Mouse (Mus musculus) small intestine, adult 2 months (tissue): ENCODE results near the gene Bcl2. TPM values are rescaled to one million over a fixed set of nuclear protein-coding genes. Genes with fewer than 3 reads are reported as not detected.
A peak's percentile ranks its signal among the peaks of the same experiment; 100 is the strongest.

Experiments
- H3K27ac ChIP-seq: fragments of 200-500 bp; 2 replicates; pipeline ENCODE4 v1.5.1; 2012; ENCODE audit warnings: low read depth, low read length, control low read depth, inconsistent platforms; ENCODE audit not compliant: insufficient read depth
- H3K27me3 ChIP-seq: fragments of 200-500 bp; 2 replicates; pipeline ENCODE4 v1.6.1; 2012; ENCODE audit warnings: mild to moderate bottlenecking, moderate library complexity, low read length, inconsistent platforms; ENCODE audit not compliant: control insufficient read depth, insufficient read depth
- H3K36me3 ChIP-seq: fragments of 200-500 bp; 2 replicates; pipeline ENCODE4 v1.6.1; 2012; ENCODE audit warnings: mild to moderate bottlenecking, low read length, control low read depth, inconsistent platforms; ENCODE audit not compliant: control insufficient read depth, insufficient read depth
- H3K4me1 ChIP-seq: fragments of 200-500 bp; 2 replicates; pipeline ENCODE4 v1.6.1; 2012; ENCODE audit warnings: low read length, inconsistent platforms, mixed read lengths; ENCODE audit not compliant: control insufficient read depth, insufficient read depth, insufficient read length
- H3K4me3 ChIP-seq: fragments of 200-500 bp; 2 replicates; pipeline ENCODE4 v1.5.1; 2012; ENCODE audit warnings: low read depth, mild to moderate bottlenecking, control low read depth, inconsistent platforms, low read length, moderate library complexity
- CTCF ChIP-seq: fragments of 200-500 bp; IDR thresholded peaks from 2 replicates; pipeline ENCODE4 v1.5.1; 2012; ENCODE audit warnings: low read depth, mild to moderate bottlenecking, control low read depth, inconsistent platforms, low read length, moderate library complexity, mixed read lengths; ENCODE audit not compliant: insufficient replicate concordance, insufficient read length; ENCODE audit errors: extremely low read depth
- POLR2A ChIP-seq: fragments of 200-500 bp; IDR thresholded peaks from 2 replicates; pipeline ENCODE4 v1.6.1; 2012; ENCODE audit warnings: low read depth, mild to moderate bottlenecking, control low read depth, inconsistent platforms, low read length, moderate library complexity
- WGBS: fragments of 180-500 bp; shearing (Covaris S2); methylation state at CpG from one replicate; pipeline ENCODE4 v1.1.7; 2018; 5-methylcytosine and 5-hydroxymethylcytosine counted together
- polyA plus RNA-seq: library from polyadenylated mRNA; depleted of rRNA; stranded (reverse); fragments of >200 nt; gene quantifications from 2 replicates; pipeline ENCODE4 v1.2.3, GENCODE M21; 2012

Bcl2 gene
- polyA plus RNA-seq, 1 experiment, result 1.5 TPM

DNA sequence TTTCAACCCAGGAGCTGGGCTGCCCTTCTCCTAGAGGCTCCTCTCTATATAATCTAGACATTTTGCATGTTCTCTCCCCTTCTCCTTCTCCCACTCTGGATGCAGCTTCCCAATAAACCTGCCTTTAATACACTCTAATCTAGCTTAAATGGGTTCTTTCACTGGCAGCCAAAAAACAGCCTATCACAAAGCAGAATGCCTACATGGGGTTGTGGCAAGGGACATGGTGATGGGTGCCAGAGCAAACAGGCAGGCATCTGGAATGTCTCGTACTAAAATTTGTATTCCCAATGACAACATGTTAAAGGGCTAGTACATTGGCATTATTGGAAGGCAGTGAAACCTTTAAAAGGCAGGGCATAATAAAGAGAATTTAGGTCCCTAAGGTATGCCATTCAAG, 36.6 kb upstream of the Bcl2 start:
- TF ChIP-seq POLR2A, result no peak
- no peak for TF ChIP-seq CTCF
- 90% methylated on average over 1 of the region's 1 CpGs for WGBS
- Histone ChIP-seq H3K4me3 (no peak overlapping the region), H3K27ac (no peak overlapping the region), H3K27me3 (no peaks in the 10 kb centered on the region), H3K36me3 (peaks cover 25% of the 10 kb centered on the region), H3K4me1 (peaks cover 2% of the 10 kb centered on the region; the same call in 1 of the 2 replicates)

DNA sequence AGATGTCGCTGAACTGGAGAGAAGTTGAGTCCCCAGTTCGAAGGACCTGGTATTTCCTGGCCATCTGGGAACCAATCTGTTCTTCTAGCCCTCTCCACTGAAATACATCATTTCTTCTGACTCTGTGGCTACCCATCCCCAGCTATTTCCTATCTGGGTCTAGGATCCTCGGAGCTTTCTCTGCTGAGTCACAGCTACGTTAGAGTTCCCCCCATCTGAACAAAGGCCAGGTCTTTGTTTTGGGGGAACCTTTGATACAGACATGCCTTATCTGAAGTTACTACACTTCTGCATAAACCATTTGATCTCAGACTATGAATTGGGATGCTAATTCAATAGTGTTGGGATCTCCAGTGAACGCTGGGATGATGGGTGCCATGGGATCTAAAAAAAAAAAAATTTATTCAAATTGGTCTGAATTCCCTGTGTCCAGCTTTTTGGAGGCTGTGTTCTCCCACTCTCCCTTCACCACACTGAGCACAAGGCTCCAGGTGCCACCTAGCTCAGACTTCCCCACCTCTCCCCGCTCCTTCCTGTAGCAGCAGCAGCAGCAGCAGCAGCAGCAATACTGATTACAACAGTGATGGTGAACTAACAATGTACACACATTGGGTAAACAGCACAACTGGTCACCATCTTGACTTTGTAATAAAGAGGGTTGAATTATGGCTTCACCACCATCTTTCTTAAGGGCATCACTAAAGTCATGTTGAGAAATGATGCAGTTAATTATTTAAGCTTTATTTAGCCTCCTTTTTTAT, 34.7 kb upstream of the Bcl2 start:
- Histone ChIP-seq H3K4me1 (peaks cover 2% of the 10 kb centered on the region; the same call in 1 of the 2 replicates), H3K36me3 (peaks cover 34% of the 10 kb centered on the region), H3K27me3 (no peaks in the 10 kb centered on the region), H3K27ac (no peak overlapping the region), H3K4me3 (no peak overlapping the region)
- TF ChIP-seq CTCF, result no peak
- TF ChIP-seq POLR2A, result no peak
- WGBS, result 90% methylated on average over 6 of the region's 6 CpGs

DNA sequence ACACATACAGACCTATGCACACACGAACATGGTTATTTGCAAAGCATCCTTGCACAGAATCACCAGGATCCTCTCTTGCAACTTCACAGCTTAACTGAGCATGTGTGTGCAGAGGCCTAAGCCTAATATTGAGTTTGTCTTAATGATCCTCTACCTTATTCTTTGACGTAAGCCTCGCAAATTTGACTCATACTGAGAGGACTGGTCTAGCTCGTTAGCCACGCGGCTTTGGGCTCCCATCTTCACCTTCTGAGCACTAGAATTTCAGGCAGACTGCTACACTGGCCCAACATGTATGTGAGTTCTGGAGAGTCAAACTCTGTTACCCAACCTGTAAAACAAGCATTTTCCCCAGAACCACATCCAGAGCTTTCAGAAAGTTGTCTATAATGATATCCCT, 28.9 kb upstream of the Bcl2 start:
- WGBS, result 95% methylated on average over 6 of the region's 6 CpGs
- H3K27ac ChIP-seq, result no peak overlapping the region
- TF ChIP-seq CTCF (no peak), POLR2A (no peak)
- no peak overlapping the region for H3K4me3 ChIP-seq
- H3K36me3 ChIP-seq, result peaks cover 51% of the 10 kb centered on the region
- H3K4me1 ChIP-seq, result no peaks in the 10 kb centered on the region
- no peaks in the 10 kb centered on the region for H3K27me3 ChIP-seq

DNA sequence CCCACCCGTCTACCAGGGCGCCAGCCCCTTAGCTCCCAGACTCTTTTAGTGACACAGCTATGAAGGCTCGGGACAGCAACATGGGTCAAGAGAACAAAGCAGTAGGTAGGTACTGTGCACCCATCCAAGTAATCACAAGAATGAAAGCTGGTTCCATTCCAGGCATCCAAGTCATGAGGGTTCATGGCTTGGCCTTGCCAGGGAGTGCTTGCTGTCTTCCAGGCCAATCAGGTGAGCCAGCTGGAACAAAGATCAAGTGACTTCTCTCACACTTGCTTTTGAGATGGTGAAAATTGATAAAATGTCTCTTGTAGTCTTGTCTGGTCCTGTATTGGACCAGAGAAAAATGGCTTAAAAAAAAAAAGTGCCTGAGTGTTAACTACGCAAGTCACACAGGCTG, 26.7 kb upstream of the Bcl2 start:
- Histone ChIP-seq H3K4me1 (no peaks in the 10 kb centered on the region), H3K36me3 (peaks cover 46% of the 10 kb centered on the region), H3K27ac (no peak overlapping the region), H3K27me3 (no peaks in the 10 kb centered on the region), H3K4me3 (no peak overlapping the region)
- TF ChIP-seq POLR2A (no peak), CTCF (no peak)
- WGBS, result 94% methylated on average over 4 of the region's 4 CpGs

DNA sequence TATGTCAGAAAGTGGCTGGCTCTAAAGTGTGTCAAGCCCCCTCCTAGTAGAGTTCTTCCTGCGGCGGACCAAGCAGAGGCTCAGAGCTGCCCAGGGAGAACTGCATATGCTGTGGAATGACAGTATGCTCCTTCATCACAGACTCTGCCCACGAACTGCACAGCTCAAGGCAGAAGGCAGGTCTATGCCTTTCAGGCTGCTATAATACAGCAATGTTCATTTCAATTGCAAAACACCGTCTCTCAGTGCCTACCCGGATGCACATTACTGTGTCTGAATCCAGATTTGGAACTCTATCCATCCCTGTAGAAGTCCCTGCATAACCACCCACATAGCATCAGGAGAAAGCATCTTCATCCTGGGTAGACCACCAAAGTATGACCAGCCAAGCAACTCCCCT, 25.7 kb upstream of the Bcl2 start:
- no peak overlapping the region for H3K4me3 ChIP-seq
- no peaks in the 10 kb centered on the region for H3K27me3 ChIP-seq
- H3K36me3 ChIP-seq, result peaks cover 41% of the 10 kb centered on the region
- WGBS, result 93% methylated on average over 5 of the region's 5 CpGs
- no peak for TF ChIP-seq CTCF
- no peak for TF ChIP-seq POLR2A
- H3K4me1 ChIP-seq, result no peaks in the 10 kb centered on the region
- H3K27ac ChIP-seq, result no peak overlapping the region

DNA sequence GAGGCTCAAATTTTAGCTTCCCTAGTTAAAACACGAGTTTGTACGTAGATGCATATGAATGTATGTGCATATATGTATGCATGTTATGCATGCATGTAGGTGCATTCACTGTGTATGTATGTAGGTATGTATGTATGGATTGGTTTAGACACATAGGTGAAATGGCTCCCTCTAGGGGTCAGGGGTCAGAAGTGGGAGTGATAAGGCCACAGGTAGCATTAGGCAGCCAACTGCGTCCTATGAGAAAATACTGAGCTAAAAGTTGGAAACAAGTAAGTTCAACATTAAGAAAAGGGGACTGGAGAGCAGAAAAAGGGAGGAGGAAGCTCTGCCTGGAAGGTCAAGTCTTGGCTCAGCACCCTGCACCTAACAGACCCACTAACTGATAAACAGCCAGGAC, 24.0 kb upstream of the Bcl2 start:
- peaks cover 38% of the 10 kb centered on the region for H3K36me3 ChIP-seq
- H3K4me3 ChIP-seq, result no peak overlapping the region
- H3K4me1 ChIP-seq, result no peaks in the 10 kb centered on the region
- TF ChIP-seq CTCF, result peak; percentile 55; the same call in 1 of the 2 replicates
- TF ChIP-seq POLR2A, result no peak
- H3K27ac ChIP-seq, result no peak overlapping the region
- H3K27me3 ChIP-seq, result no peaks in the 10 kb centered on the region
- WGBS, result 87% methylated on average over 3 of the region's 3 CpGs

DNA sequence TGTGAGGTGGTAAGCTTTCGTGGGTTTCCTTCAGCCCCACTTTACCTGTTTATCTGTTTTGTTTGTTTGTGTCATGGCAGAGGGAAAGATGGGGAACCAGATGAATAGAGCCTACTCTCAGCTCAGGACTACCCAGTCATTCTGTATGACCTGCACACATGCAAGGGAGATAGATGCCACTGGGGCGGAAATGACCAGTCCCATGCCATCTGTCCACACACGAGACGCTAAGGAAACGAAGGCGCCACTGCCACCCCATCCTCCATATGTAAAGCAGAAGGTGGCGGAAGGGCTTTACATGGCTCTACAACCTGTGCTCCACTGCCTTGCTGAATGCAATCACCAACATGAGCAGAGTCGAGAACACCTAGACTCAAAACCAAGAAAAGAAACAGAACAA, 22.1 kb upstream of the Bcl2 start:
- Histone ChIP-seq H3K27ac (no peak overlapping the region), H3K4me1 (no peaks in the 10 kb centered on the region), H3K36me3 (peaks cover 28% of the 10 kb centered on the region), H3K27me3 (no peaks in the 10 kb centered on the region), H3K4me3 (no peak overlapping the region)
- 94% methylated on average over 8 of the region's 8 CpGs for WGBS
- TF ChIP-seq CTCF (no peak), POLR2A (no peak)
